Mouse (Mus musculus) cortical plate, adult 2 months (tissue): ENCODE measurements at regions not wholly inside any gene's neighbourhood (a gene's known extent, or its start where the extent isn't known, plus 50 kb on each side); places are given as distances from the start of the nearest gene placed in this dataset.

ENCODE experiments used
- CTCF ChIP-seq: fragments of 200-500 bp; IDR thresholded peaks from 2 replicates; pipeline ENCODE4 v1.5.1; 2011; ENCODE audit warnings: mild to moderate bottlenecking, control low read depth, low read length; ENCODE audit not compliant: insufficient read depth; ENCODE audit errors: extremely low read depth
- POLR2A ChIP-seq: fragments of 200-500 bp; IDR thresholded peaks from 2 replicates; pipeline ENCODE4 v1.6.1; 2011; ENCODE audit warnings: mild to moderate bottlenecking, low read length, control low read depth; ENCODE audit not compliant: insufficient read depth; ENCODE audit errors: extremely low read depth

- peak; percentile 36; the same call in 1 of the 2 replicates for TF ChIP-seq CTCF
- TF ChIP-seq POLR2A, result no peak
Observed at GRCm38 (mm10) chr14:100457870-100458726, 173.6 kb upstream of the Klf12 start.
